Mouse (Mus musculus): Measurements from ENCODE around the gene Ubxn2a. TPM values are rescaled to one million over a fixed set of nuclear protein-coding genes. Genes with fewer than 3 reads are reported as not detected.
"Not testable (repeated sequence)": the region's sequence is repeated elsewhere in the genome, so short reads cannot be mapped to it uniquely, and the experiment has no call there.

Ubxn2a gene
- polyA plus RNA-seq, 1 experiment from 2014 or later, result 41.7 TPM

- 94% methylated on average over 7 of the region's 7 CpGs for WGBS
- Histone ChIP-seq H3K9ac (no peak overlapping the region), H3K4me2 (no peak overlapping the region), H3K4me1 (peaks cover 7% of the 10 kb centered on the region), H3K4me3 (peak overlapping the region; percentile 60; the same call in 1 of the 2 replicates), H3K9me3 (no peaks in the 10 kb centered on the region), H3K36me3 (replicated peaks) (no peaks in the 10 kb centered on the region), H3K27ac (no peak overlapping the region), H3K27me3 (replicated peaks) (no peaks in the 10 kb centered on the region)
- ATAC-seq (replicated peaks), result no peak
Measured at GRCm38 (mm10) chr12:4908391-4908790, 886 bp upstream of the Ubxn2a start.

DNA sequence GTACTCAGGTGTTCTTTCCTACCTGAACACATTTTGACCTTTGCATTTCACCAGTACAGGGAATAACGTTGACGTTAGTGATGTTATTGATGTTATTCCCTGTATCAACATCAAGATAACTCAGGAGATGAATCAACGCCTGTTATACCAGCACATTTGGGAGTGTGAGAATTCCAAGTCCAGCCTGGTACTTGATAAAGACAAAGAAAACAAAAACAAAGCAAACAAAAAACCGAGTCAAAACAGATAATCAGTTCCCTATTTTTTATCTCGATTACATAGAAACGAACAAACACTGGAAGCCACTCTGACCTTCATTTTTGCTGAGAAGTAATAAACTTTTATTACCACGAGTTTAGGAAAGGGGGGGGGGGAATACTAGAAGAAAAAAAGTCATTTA is 1.0 kb downstream of the Ubxn2a start:
- Histone ChIP-seq H3K4me2 (peak overlapping the region; percentile 61), H3K9me3 (no peaks in the 10 kb centered on the region), H3K4me1 (peaks cover 7% of the 10 kb centered on the region), H3K27me3 (replicated peaks) (no peaks in the 10 kb centered on the region), H3K4me3 (peak overlapping the region; percentile 60), H3K27ac (peak overlapping the region; percentile 87; the same call in 1 of the 2 replicates), H3K36me3 (replicated peaks) (no peaks in the 10 kb centered on the region), H3K9ac (peak overlapping the region; percentile 67)
- ATAC-seq (replicated peaks), result no peak
- 65% methylated on average over 7 of the region's 7 CpGs for WGBS

GRCm38 (mm10) chr12:4905946-4906345 is 1.6 kb downstream of the Ubxn2a start:
- Histone ChIP-seq H3K27me3 (replicated peaks) (no peaks in the 10 kb centered on the region), H3K4me3 (no peak overlapping the region), H3K9me3 (no peaks in the 10 kb centered on the region), H3K4me2 (peak overlapping the region; percentile 61), H3K4me1 (peaks cover 7% of the 10 kb centered on the region), H3K9ac (no peak overlapping the region), H3K36me3 (replicated peaks) (no peaks in the 10 kb centered on the region), H3K27ac (no peak overlapping the region)
- no peak for ATAC-seq (replicated peaks)
- WGBS, result 78% methylated on average over 7 of the region's 7 CpGs

DNA sequence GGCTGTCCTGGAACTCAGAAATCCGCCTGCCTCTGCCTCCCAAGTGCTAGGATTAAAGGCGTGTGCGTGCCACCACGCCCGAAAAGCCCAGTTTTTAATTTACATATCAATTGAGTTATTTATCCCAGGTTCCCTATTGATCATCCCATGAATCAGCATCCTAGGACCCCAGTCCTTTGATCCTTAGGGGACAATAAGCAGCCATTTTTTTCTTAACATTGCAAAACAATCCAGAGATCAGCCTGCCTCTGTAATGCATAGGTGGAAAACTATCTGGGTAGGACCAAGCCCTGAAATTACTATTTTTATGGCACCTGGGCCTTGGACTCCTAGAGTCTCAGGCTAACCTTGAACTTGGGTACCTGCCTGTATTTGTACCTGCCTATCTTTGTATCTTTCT is 9.5 kb downstream of the Ubxn2a start:
- Histone ChIP-seq H3K4me1 (no peaks in the 10 kb centered on the region), H3K27me3 (replicated peaks) (no peaks in the 10 kb centered on the region), H3K9me3 (no peaks in the 10 kb centered on the region), H3K36me3 (replicated peaks) (no peaks in the 10 kb centered on the region; the same call in 1 of the 2 replicates), H3K4me2 (no peak overlapping the region), H3K27ac (no peak overlapping the region), H3K9ac (no peak overlapping the region), H3K4me3 (no peak overlapping the region)
- ATAC-seq (replicated peaks), result no peak
- 89% methylated on average over 5 of the region's 5 CpGs for WGBS

- Histone ChIP-seq H3K27me3 (replicated peaks) (no peaks in the 10 kb centered on the region), H3K4me2 (no peak overlapping the region), H3K4me3 (no peak overlapping the region), H3K9ac (no peak overlapping the region), H3K4me1 (no peaks in the 10 kb centered on the region), H3K27ac (no peak overlapping the region), H3K9me3 (no peaks in the 10 kb centered on the region), H3K36me3 (replicated peaks) (no peaks in the 10 kb centered on the region)
- no peak for ATAC-seq (replicated peaks)
- 98% methylated on average over 1 of the region's 1 CpGs for WGBS
Measured at GRCm38 (mm10) chr12:4889891-4890290, 17.6 kb downstream of the Ubxn2a start.

DNA sequence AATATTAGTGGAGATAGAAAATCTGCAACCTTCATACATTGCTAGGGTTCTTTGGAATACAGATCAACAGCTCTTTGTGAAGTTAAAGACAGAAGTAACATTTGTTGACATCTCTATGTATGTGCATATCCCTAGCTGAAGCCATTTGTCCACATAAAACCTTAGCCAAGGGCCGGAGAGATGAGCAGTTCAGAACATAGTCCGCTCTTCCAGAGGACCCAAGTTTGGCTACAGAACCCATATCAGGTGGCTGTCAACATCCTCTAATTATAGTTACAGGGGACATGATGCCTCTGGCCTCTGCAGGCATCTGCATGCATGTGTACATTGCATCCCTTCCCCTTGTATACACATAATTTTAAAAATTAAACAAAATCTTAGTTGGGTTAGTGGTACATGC is 18.3 kb downstream of the Ubxn2a start:
- Histone ChIP-seq H3K9me3 (no peaks in the 10 kb centered on the region), H3K9ac (no peak overlapping the region), H3K4me2 (no peak overlapping the region), H3K27ac (no peak overlapping the region), H3K4me1 (no peaks in the 10 kb centered on the region), H3K36me3 (replicated peaks) (0 out of 2 replicates have a peak, but pooled peaks cover under 1% of the 10 kb centered on the region), H3K27me3 (replicated peaks) (no peaks in the 10 kb centered on the region), H3K4me3 (no peak overlapping the region)
- WGBS, result 97% methylated on average over 2 of the region's 2 CpGs
- ATAC-seq (replicated peaks), result no peak

DNA sequence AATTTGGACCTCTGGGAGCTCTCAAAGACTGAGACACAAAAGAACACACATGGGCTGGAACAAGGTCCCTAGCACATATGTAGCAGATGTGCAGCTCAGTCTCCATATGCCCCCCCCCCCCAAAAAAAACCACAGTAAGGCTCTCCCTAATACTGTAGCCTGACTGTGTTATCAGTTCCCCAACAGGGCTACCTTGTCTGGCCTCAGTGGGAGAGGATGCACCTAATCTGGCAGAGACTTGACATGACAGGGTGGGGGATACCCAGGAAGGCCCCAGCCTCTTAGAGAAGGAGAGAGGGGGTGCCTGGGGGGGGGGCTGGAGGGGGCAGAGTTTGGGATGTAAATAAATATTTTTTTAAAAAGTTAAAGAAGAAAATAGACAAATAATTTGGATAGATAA is 18.8 kb downstream of the Ubxn2a start:
- no peak overlapping the region for H3K27ac ChIP-seq
- no peaks in the 10 kb centered on the region for H3K9me3 ChIP-seq
- H3K9ac ChIP-seq, result no peak overlapping the region
- H3K4me2 ChIP-seq, result no peak overlapping the region
- H3K4me1 ChIP-seq, result no peaks in the 10 kb centered on the region
- ATAC-seq (replicated peaks), result no peak
- H3K27me3 ChIP-seq (replicated peaks), result no peaks in the 10 kb centered on the region
- H3K36me3 ChIP-seq (replicated peaks), result 0 out of 2 replicates have a peak, but pooled peaks cover 4% of the 10 kb centered on the region
- H3K4me3 ChIP-seq, result no peak overlapping the region

DNA sequence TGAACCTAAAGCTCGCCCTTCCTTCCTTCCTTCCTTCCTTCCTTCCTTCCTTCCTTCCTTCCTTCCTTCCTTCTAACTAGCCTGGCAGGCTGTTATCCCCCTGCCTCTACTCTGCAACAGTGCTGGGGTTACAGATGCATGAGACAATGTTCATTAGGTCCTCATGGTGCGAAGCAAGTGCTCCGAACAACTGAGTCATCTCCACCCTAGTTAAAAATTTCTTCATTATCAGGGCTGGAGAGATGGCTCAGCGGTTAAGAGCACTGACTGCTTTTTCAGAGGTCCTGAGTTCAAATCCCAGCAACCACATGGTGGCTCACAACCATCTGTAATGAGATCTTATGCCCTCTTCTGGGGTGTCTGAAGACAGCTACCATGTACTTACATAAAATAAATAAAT is 20.9 kb downstream of the Ubxn2a start:
- H3K4me1 ChIP-seq; H3K27ac ChIP-seq; H3K27me3 ChIP-seq (replicated peaks); H3K9ac ChIP-seq; H3K4me2 ChIP-seq; H3K4me3 ChIP-seq; ATAC-seq (replicated peaks); H3K9me3 ChIP-seq: not testable (repeated sequence)
- 0 out of 2 replicates have a peak, but pooled peaks cover 12% of the 10 kb centered on the region for H3K36me3 ChIP-seq (replicated peaks)
- WGBS, result 96% methylated on average over 4 of the region's 4 CpGs

- Histone ChIP-seq H3K9ac (no peak overlapping the region), H3K27ac (no peak overlapping the region), H3K4me3 (no peak overlapping the region), H3K27me3 (replicated peaks) (no peaks in the 10 kb centered on the region), H3K9me3 (no peaks in the 10 kb centered on the region), H3K4me1 (no peaks in the 10 kb centered on the region), H3K4me2 (no peak overlapping the region), H3K36me3 (replicated peaks) (0 out of 2 replicates have a peak, but pooled peaks cover 16% of the 10 kb centered on the region)
- ATAC-seq (replicated peaks), result no peak
- WGBS, result 70% methylated on average over 1 of the region's 1 CpGs
Measured at GRCm38 (mm10) chr12:4885062-4885461, 22.4 kb downstream of the Ubxn2a start.

DNA sequence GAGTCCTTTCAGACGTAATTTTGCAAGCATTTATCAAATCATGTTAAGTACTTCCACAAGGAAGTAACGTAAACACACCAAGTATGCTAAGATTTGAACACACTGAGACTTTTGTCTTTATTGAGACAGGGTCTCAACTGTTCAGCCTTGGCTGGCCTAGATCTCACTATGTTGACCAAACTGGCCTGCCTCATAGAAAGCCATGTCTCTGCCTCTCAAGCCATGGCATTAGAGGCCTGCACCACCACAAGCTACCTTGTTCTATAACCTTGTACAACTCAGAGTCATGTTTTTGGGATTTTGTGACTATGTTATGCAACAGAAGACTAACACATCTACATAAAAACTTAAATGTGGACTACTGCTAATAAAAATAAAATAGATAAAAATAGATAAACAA is 25.4 kb downstream of the Ubxn2a start:
- no peaks in the 10 kb centered on the region for H3K9me3 ChIP-seq
- H3K27ac ChIP-seq, result no peak overlapping the region
- H3K36me3 ChIP-seq (replicated peaks), result 0 out of 2 replicates have a peak, but pooled peaks cover 16% of the 10 kb centered on the region
- no peak overlapping the region for H3K9ac ChIP-seq
- H3K4me3 ChIP-seq, result no peak overlapping the region
- WGBS, result 92% methylated on average over 2 of the region's 2 CpGs
- H3K4me2 ChIP-seq, result no peak overlapping the region
- no peak for ATAC-seq (replicated peaks)
- no peaks in the 10 kb centered on the region for H3K27me3 ChIP-seq (replicated peaks)
- no peaks in the 10 kb centered on the region for H3K4me1 ChIP-seq

DNA sequence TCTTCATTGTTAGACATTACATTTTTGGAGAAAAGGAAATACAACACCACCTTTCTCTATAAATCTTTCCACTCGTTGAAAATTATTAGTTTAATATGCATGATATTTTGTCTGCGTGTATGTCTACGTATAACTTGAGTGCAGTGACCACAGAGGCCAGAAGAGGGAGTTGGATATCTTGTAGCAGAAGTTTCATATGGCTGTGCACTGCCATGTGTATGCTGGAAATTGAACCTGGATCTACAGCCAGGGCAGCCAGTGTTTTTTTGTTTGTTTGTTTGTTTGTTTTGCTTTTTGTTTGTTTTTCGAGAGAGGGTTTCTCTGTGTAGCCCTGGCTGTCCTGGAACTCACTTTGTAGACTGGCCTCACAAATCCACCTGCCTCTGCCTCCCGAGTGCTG is 28.5 kb downstream of the Ubxn2a start:
- no peak overlapping the region for H3K4me2 ChIP-seq
- H3K9me3 ChIP-seq, result no peaks in the 10 kb centered on the region
- H3K27ac ChIP-seq, result no peak overlapping the region
- H3K36me3 ChIP-seq (replicated peaks), result 0 out of 2 replicates have a peak, but pooled peaks cover 13% of the 10 kb centered on the region
- no peak for ATAC-seq (replicated peaks)
- H3K9ac ChIP-seq, result no peak overlapping the region
- H3K4me1 ChIP-seq, result peaks cover 5% of the 10 kb centered on the region
- WGBS, result 95% methylated on average over 5 of the region's 5 CpGs
- H3K4me3 ChIP-seq, result no peak overlapping the region
- no peaks in the 10 kb centered on the region for H3K27me3 ChIP-seq (replicated peaks)

DNA sequence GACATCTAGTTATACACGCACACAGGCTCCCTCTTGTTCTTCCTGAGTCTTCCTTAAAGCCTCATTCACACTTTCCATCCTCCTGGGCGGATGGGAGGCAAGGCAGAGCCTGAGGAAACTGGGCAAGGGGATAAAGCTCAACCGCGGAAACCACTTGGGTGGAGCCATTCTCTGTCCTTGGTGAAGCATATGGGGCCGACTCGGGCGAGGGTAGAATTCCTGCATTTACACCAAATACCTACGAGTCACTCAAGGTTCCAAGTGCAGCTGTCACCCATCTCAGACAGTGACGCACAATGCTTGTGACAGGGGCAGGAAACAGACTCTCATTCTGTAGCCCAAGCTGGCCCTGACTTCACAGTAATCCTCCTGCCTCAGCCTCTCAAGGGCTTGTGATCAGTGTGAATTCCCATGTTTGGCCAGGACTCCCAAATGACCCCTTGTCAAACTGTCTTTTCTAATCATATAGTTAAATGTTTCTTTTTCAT is 29.2 kb downstream of the Ubxn2a start:
- Histone ChIP-seq H3K27me3 (replicated peaks) (no peaks in the 10 kb centered on the region), H3K9me3 (no peaks in the 10 kb centered on the region), H3K4me1 (peaks cover 8% of the 10 kb centered on the region), H3K27ac (no peak overlapping the region), H3K36me3 (replicated peaks) (0 out of 2 replicates have a peak, but pooled peaks cover 12% of the 10 kb centered on the region), H3K9ac (no peak overlapping the region), H3K4me3 (no peak overlapping the region), H3K4me2 (no peak overlapping the region)
- 85% methylated on average over 9 of the region's 9 CpGs for WGBS
- ATAC-seq (replicated peaks), result no peak

- no peak for ATAC-seq (replicated peaks)
- Histone ChIP-seq H3K4me3 (no peak overlapping the region), H3K4me2 (no peak overlapping the region), H3K9me3 (no peaks in the 10 kb centered on the region), H3K27me3 (replicated peaks) (no peaks in the 10 kb centered on the region), H3K27ac (no peak overlapping the region), H3K4me1 (peaks cover 8% of the 10 kb centered on the region), H3K9ac (no peak overlapping the region), H3K36me3 (replicated peaks) (no peaks in the 10 kb centered on the region)
- 82% methylated on average over 8 of the region's 8 CpGs for WGBS
Measured at GRCm38 (mm10) chr12:4875623-4876022, 31.9 kb downstream of the Ubxn2a start.
